Mouse (Mus musculus) gastrocnemius, postnatal 10 days (tissue): Measurements from ENCODE around the gene Wars2. TPM values are rescaled to one million over a fixed set of nuclear protein-coding genes. Genes with fewer than 3 reads are reported as not detected.
A peak's percentile ranks its signal among the peaks of the same experiment; 100 is the strongest.

ENCODE experiments used
- DNase-seq: peaks from one replicate; pipeline ENCODE4 v3.0.0; 2021; ENCODE audit warnings: mixed read lengths
- long read RNA-seq, 2 experiments: library from polyadenylated mRNA; stranded (forward); transcript quantifications; one replicate each; pipeline ENCODE4 v2.0.0; 2021
- total RNA-seq, 2 experiments: library from RNA; stranded (reverse); gene quantifications; 2 replicates each; pipeline ENCODE4 v1.2.3; 2021

Wars2 gene
- total RNA-seq = 1 to 10 TPM; 5.1 to 7.2 TPM
- long read RNA-seq, experiment 1, full-length matches to known transcripts = 6 of 12 reads
- long read RNA-seq, experiment 1, partial matches to known transcripts = 1 of 12 reads
- long read RNA-seq, experiment 1, other reads (novel, unspliced or antisense) = 5 of 12 reads
- long read RNA-seq, experiment 2, full-length matches to known transcripts = 4 of 7 reads
- long read RNA-seq, experiment 2, partial matches to known transcripts = 0 of 7 reads
- long read RNA-seq, experiment 2, other reads (novel, unspliced or antisense) = 3 of 7 reads

DNA sequence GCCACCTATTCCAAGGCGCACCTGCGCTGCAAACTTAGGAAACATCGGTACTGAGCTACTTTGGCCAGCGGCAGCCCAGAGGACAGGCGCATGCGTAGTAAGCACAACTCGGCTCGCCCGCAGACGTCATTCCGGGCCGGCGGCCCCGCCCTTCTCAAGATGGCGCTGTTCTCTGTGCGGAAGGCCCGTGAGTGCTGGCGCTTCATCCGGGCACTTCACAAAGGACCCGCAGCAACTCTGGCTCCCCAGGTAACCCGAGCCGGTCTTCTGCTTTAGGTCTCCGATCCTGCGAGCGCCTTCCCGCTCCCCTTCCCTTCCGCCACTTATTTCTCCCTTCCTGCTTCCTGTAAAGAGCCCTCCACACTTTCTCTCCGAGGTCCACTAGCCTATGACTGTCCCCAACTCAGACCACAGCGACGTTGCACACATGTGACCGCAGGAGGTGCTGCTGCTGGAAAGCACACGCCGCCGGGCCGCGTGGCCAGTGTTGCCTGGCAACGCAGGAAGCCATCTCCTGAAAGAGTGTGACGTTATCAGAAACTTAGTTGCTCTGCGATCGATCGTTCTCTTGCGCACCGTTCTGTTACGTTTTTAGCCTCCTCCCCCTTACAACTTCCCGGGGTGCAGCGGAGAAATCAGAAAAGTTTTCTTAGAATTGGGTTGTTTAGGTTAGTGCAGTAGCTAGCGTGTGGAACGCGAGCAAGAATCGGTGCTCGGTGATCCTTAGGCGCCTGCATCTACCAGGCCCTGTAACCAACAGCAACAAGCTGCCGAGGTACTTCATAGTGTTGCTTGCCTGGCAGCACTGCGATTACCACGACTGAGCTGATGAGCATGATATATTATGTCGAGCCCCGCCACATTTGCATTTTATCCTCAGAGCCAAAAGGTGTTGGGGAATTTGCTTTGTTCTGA, at the start of gene Wars2:
Gene Wars2 (plus strand): TSS at position 129 of the 915 bp plus-strand sequence.
- peak; percentile 93 for DNase-seq

GRCm38 (mm10) chr3:99096816-99097215, 44.1 kb upstream of the Wars2 start:
- DNase-seq = no peak

GRCm38 (mm10) chr3:99110353-99111213, 30.3 kb upstream of the Wars2 start:
- no peak for DNase-seq

- DNase-seq = no peak
Observed at GRCm38 (mm10) chr3:99111214-99111608, 29.7 kb upstream of the Wars2 start.

DNA sequence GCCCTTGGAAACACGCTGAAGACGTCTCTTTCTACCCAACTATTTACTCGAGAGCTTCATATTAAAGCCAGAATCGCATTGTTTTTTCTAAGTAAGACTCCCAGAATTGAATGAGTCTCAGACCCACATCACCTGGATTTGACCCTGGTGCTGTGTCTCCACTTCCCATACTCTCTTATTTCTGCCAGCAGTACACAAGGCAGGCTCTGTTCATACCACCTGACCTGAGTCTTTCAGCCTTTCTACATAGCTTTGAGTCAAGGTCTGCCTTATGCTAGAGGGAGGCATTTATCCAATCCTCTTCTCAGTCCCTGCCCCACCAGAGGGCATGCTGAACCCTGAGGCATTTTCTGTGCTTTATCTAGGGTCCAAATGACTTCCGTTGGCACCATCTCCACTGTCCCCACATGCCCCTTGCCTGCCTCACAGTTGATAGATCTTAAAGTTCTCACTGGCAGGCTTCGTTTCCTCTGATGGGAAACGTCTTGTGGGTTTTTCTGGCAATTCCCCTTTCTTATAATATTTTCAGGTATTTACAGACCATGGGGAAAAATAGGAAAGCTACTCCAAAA, 27.5 kb upstream of the Wars2 start:
- no peak for DNase-seq

DNA sequence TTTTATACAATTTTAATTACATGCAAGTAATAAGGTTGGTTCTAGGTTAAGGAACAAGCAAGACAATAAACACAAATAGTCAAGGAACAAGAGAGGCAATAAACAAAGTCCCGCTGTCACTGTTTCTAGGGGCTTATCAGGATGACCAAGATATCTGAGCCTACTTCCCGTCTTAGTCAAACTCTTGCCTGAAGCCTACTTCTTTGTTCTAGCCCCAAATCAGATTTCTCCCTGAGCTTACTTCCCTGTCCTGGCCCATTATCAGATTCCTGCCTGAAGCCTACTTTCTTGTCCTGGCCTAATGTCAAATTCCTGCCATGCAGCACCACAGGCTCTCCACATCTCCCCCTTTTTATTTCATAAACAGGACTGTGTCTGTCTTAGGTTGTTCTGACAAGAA, 19.9 kb upstream of the Wars2 start:
- no peak for DNase-seq

DNA sequence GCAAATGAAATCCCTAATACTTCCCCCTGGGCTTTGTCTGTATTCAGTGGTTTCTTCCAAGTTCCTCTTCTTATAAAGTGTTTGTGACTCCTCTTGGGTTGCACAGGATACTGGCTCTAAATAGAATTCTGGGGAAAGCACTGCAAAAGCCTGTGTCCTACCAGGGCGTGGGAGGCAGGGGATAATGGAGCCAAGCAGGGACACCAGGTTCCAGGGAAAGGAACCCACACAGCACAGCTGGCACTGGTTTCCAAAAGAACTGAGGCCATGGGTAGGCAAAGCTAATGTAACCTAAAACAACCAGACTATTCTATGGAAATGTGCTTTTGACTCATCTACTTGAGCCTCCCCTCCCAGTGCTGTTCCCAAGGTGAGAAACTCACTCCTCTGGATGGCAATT, 10.3 kb upstream of the Wars2 start:
- DNase-seq = no peak

- DNase-seq = no peak
Observed at GRCm38 (mm10) chr3:99131973-99132372, 8.9 kb upstream of the Wars2 start.

DNA sequence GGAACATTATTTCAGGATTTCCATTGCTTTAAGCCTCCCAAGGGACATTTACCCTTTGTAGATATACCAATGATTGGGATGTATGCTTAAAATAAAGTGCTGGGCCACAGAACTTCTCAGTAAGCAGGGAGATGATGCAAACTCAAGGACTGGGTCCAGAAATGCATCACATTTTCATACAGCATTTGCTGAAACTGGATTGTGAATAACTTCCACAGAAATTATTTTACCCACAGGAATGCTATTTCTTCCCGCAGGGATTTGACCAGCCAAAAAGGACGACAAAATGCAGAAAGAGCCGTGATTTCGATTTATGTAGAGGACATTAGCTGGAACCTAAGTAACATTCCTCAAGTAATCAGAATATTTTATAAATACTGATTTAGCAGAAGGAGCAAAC, 7.0 kb upstream of the Wars2 start:
- DNase-seq = no peak

- no peak for DNase-seq
Observed at GRCm38 (mm10) chr3:99147886-99148285, 7.0 kb downstream of the Wars2 start.

GRCm38 (mm10) chr3:99149035-99149434, 8.2 kb downstream of the Wars2 start:
- DNase-seq = no peak

DNA sequence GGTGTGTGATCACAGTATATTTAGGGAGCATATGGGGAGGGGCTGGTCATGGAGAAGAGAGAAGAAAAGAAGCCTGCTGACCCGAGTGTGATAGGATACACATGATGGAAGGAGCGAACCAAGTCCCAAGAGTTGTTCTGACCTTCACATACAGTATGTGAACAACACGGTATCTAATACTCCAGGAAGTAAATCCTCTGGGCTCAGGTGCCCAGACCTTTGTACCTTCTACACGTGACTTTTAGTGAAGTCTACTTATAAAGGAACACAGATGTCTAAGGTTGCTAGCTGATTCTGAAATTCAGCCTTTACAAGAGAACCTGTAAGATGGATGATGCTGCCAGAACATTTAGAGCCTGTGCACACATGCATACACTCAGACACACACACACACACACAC, 15.4 kb downstream of the Wars2 start:
- DNase-seq = no peak

DNA sequence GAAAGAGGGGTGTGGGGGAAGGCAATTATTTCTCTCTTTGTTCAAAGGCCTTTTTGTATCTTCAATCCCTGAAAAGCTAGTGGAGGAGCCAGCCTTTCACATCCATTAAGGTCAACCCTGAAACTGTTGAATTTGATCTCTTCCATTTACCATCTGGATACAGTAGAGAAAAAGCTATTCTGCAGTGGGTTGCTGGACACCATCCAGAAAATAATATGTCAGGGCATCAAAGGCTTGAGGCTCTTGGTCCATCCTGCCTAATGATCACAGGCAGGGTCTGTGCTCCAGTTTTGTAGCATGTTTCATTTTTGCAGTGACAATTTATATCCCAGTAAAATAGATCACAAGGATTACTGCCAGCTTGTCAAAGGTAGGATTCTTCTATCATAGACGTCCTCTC, 16.1 kb downstream of the Wars2 start:
- no peak for DNase-seq

DNA sequence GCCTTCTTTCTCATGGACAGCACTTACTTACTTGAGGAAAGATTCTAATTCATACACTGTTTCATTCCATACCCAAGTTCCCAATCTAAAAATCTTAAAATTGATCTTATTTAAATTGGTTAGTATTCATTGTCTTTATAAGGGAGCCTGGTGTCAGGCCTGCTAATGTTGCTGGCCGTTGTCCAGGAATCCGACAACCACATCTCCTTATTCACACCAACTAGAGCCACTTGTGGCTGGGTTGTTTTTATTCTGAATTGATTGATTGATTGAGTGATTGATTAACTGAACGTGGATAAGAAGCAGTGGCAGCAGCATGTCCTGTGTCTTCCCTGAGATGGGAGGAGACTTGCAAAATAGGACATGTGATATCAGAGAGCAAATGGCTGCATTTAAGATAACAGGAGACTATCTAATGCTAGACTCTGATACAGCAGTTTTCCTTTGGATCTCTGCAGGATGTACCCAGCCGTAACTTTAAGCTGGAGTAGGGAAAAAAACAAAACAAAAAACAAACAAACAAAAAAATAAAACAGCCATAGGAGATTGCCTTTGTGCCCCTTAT, 16.7 kb downstream of the Wars2 start:
- no peak for DNase-seq

DNA sequence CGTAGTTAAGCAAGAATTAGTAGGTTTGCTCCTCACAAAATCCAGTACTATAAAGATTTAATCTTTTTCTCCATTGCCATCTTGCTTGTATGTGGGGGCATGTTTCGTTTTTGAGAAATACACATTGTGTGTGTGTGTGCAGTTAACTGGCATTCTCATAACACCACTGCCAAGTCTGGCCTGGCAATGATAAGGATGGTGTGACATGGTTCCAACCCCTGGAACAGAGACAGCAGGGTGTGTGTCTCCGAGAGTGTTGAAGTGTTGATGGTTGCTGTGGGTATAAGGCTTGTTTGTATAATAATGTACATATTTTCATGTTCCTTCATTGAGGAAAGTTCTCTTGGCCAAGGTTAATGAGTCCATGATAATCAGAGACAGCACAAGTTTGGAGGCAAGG, 19.1 kb downstream of the Wars2 start:
- DNase-seq = no peak

DNA sequence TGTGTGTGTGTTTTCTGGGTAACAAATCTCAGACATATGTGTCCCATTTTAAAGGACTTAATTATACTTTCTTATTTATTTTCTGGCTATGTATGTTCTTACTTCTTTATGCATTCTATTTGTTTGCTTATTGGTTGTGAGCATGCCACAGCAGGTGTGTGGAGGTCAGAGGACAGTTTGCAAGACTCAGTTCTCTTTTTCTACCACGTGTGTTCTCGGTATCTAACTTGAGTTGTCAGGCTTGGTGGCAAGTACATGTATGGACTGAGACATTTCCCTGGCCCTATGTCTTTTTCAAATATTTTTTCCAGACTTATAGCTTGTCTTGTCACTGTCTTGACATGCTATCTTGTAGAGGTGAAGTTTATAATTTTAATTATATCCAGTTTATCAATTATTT, 21.3 kb downstream of the Wars2 start:
- DNase-seq = no peak

- no peak for DNase-seq
Observed at GRCm38 (mm10) chr3:99167734-99168133, 26.9 kb downstream of the Wars2 start.

DNA sequence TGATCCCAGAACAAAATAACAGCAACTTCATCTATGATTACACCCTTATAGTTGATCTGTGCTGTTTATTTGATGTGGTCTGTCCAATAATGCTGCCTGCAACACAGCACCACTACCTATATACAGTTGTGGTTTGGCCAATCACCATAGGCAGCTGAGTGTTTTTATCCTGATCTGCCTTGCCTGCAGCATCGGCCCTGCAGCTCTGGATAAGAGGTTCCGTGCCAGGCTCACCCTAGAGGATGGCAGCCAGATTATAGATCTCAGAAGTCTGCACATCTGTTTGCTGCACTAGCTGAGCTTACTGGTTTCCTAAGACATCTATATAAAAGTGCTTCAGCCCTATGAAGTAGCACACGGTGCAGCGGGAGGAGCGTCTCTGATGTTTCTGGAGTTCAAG, 32.3 kb downstream of the Wars2 start:
- no peak for DNase-seq

DNA sequence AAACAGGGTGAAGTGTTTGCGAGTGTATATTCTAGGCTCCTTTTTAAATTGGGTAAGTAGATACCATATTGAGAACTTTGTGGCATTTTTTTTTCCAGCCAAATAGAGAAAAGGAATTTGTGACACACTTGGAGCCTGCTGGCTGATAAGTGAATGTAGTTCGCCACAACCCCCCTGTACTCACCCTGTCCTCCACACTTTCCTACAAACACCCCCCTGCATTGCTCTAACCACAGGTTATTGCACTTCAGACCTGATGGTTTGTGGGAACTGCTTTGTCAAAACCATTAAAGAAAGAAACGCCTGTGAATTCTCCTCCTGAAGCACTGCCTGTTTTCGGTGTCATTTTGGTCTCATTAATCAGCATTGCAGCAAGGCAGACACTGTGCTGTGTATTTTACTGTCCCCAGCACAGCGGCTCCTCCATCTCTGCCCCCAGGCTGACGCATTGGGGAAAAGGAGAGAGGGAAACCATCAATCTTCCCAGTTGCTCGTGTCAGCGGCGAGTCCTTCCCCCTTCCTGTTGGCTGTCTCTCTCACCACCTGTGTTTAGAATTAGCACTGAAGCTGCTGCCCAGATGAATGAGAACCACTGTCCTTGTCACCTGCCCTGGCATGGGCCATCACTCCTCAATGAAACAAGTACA, 33.9 kb downstream of the Wars2 start:
- no peak for DNase-seq

DNA sequence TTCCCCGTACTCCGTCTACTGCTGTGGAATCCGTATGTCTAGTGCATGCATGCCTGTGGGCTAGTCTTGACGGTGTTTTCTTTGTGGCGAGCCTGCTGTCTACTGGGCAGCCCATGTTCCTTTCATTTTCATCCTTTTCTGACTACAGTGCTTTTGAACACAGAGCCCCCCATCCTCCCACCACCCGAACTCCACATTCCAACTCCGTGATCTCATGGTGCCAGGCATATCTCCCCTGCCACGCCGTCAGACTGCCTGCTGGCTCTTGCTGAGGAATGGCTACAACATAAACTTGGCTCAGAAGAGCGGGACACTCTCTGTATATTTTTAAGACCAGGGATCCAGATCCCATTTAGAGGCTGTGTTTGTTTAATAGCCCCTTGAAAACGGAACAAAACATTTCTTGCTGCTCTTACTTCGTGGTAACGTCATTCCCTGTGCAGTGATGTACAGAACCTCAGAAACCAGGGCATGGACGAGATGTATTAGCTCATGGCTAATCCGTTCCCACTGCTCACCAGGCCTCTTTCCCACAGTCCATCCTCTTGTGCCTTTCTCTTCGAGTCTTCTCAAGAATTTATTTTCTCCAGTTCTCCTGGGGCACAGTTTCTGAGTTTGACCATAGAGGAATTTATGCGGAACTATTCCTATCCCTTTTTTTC, 42.6 kb downstream of the Wars2 start:
- DNase-seq = no peak

DNA sequence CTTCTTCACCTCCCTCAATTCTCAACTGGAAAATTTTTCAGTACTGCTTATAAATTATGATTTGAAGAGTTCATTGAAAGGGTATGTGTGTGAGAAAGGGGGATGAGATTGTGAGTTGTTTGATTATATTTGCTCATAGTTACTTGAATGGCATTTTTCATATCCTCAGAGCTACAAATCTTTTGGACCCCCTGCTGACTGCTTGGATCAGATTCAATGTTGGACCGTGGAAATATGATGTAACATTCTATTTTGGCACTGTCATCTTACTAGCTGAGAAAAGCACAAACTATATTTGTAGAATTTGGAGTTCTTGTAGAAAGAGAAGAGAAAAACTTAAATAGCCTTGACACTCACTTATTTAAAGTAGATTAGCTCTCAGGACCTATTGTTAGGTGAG, 43.5 kb downstream of the Wars2 start:
- no peak for DNase-seq
